Mouse (Mus musculus) thymus, postnatal 4 days (tissue): ENCODE results near the gene Ugt1a5.
A peak's percentile ranks its signal among the peaks of the same experiment; 100 is the strongest.
"Not testable (repeated sequence)": the region's sequence is repeated elsewhere in the genome, so short reads cannot be mapped to it uniquely, and the experiment has no call there.

ENCODE experiments used
- DNase-seq: peaks from one replicate; pipeline ENCODE4 v3.0.0; 2021

Gene Ugt1a5

DNA sequence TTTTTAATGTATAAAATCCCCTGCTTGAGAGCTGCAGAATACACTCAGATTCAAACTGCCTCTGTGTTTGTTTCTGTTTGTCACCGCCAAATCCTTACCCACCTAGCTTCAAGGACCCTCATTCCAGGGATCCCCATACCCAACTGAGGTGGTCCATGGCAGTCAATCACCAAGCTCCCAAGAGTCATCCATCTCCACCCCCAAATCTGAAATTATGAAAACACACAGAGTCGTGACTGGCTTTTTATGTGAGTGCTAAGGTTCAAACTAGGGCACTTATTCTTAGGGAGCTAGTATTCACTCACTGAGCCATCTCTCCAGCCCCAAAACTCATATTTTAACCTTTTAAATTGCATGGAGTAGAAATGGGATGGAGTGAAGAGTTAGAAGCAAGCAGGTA lies 59.5 kb downstream of the Ugt1a5 start:
- not testable (repeated sequence) for DNase-seq

DNA sequence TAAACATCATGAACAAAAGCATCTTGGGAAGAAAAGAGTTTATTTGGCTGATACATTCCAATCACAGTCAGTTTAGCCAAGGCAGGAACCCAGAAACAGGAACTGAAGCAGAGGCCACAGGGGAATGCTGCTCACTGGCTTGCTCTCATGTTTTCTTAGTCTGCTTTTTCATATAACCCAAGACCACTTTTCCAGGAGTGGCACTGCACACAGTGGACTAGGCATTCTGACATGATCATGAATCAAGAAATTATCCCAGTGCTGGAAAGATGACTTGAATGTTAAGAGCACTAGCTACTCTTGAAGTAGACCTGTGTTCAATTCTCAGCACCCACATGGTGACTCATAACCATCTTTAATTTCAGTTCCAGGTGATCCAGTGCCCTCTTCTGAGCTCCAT lies 59.9 kb downstream of the Ugt1a5 start:
- DNase-seq, result no peak

- no peak for DNase-seq
Measured at GRCm38 (mm10) chr1:88226670-88227379, 61.0 kb downstream of the Ugt1a5 start, which contains the start of gene Mroh2a. TSS of gene Mroh2a (plus strand) at chr1:88226986.

DNA sequence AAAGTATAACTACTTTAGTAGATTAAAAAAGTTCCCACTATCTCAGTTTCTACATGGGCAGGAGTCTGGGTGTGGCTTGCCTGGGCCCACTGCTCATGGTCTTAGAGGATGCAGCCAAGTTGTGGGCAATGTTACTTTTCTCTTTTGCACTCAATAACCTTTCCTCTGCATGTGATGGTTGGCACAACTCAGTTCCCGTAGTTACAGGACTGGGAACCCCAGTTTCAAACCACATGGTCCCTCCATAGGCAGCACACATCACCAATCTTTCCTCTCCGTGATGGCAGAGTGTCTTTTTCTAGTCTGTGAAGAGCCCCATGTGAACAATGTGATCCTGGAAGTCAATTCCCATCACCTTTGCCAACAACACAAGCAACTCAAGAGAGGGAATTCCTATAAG lies 61.7 kb downstream of the Ugt1a5 start:
- no peak for DNase-seq

- peak; percentile 9 for DNase-seq
Measured at GRCm38 (mm10) chr1:88228121-88228520, 62.3 kb downstream of the Ugt1a5 start.

- DNase-seq, result no peak
Measured at GRCm38 (mm10) chr1:88229566-88229965, 63.8 kb downstream of the Ugt1a5 start.

DNA sequence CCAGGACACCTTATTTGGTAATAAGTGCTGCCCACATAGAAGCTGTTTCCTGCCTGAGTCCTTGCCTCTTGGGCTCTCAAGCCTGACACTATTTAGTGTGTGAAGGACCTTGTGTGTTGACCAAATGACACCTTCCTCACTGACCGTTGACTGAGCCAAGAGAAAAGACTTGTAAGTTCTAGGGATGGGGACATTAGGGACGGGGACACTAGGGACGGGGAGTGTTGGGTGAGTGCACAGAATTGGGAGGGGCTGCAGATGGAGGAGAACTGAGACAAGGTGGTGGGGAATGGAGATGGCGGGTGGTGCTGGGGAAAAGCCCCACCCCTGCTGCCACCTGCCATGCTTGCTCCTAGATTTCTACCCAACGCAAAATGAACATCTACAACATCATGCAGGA lies 64.2 kb downstream of the Ugt1a5 start:
- DNase-seq, result peak; percentile 8

- DNase-seq, result peak; percentile 12
Measured at GRCm38 (mm10) chr1:88230421-88230820, 64.6 kb downstream of the Ugt1a5 start.

DNA sequence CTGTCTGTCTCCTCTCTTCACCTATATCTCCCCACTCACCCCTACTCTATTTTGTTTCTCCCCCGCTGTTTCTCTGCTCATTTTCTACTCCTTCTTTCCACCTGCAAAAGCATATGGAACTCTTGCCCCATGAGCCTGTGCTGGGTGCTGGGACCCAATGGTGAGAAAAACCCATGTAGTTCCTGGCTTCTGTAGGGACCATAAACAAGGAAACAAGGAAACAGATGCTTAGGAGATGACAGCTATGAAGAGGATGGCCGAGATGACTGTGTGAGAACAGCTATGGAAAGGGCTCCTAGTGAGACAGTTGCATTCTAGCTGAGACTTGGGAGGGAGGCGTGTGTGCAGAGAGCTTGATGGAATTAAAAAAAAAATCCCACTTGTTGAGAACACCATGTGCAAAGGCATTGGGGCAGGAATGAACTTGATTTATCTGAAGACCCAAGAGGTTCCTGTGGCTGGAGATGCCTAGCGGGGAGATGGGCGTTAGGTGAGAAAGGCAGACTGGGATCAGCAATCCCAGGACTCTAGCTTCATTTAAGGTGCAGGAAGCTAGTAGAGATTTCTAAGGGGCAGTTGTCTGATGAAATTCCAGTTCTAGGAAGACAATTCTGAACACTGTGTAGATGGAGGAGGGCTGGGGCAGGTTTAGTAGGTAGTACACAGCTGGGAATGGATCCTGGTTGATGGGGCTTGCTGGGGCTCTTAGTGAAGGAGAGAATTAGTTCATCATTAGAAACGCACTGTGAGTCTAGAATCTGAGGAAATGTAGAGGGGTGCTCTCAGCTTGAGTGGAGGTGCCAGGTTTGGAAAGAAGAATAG lies 65.4 kb downstream of the Ugt1a5 start:
- DNase-seq, result no peak

GRCm38 (mm10) chr1:88231803-88232499 lies 66.1 kb downstream of the Ugt1a5 start:
- peak; percentile 9 for DNase-seq

DNA sequence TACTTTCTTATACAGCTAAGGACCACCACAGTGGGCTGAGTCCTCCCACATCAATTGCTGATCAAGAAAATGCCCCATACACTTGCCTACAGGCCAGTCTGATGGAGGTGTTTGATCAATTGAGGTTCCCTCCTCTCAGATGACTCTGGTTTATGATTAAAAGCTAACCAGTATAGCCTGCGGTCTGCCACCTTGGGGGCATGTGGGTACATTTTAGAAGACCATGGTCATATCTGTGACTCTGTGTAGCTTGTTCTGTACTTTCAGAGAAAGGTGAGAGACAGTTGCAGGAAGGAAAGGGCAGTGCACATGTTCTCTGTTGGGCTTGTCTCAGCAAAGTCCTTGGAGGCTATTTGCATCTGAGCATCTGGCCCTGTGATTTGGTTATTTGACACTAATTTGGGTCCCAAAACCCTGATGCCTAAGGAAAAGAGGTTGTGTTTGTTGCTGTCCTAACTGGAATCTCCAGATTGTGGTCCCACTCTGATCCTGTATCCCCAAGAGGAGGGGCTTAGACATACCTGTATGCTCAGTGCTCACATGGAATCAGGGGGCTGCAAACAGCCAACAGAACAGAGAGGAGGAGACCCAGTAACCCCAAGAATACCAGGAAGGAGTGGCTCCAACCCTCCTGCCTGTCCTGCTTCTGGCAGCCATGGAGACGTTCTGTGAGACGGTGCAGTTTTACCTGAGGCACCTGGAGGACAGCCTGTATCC lies 67.0 kb downstream of the Ugt1a5 start:
- DNase-seq, result peak; percentile 12

DNA sequence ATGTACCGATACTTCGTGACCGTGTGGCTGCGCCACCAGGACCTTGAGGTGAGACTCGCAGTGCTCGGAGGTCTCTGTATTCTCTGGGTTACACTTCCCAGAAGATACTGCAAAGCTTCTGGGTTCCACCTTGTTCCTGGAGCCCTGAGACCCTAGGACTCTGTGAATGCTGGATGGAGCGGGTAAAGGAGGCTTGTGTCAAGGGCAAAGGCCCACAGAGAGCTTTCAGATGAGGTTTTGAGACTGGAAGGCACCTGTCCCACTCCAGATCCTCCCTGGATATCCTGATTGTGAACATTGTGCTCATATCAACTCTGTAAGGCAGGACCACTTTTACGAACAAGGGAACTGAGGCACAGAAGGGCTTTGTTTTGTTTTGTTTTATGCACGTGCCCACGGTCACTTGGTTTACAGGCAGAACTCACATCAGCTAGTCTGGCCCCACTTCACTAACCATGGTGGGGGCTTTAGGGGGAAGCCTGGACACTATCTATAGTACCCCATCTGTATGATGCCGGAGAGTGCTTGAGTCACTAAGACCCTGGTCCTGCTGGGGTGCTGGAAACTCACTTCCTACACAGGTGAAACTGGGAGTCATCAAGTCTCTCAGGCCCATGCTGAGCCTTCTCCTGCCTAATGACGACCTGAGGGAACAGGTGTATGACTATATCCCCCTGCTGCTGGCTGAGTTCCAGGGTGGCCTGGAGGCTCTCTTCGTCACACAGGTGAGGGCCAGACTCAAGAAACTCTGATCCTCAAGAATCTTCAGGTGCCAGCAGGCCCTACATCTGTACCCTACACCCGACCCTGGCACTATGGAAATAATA lies 67.8 kb downstream of the Ugt1a5 start:
- peak; percentile 13 for DNase-seq

- no peak for DNase-seq
Measured at GRCm38 (mm10) chr1:88234248-88234610, 68.4 kb downstream of the Ugt1a5 start.

DNA sequence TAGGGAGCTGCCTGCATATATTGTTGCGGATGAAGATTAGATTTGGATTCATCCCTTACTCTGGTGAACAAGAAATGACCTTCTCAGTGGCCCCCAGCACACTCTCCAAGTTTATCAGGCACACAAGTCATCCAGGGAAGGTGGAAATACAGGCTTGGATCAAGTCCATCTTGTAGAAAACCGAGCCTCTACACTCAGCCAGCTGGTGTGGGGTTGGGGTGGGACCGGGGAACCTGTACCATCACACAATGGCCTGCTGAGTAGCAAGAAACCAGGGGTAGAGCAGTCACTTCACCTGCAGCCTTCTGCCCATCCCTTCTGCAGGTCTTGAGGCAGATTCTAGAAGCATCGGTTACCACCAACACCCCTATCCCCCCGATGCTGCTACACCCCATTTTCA lies 68.8 kb downstream of the Ugt1a5 start:
- DNase-seq, result no peak

- no peak for DNase-seq
Measured at GRCm38 (mm10) chr1:88235046-88235893, 69.5 kb downstream of the Ugt1a5 start.

DNA sequence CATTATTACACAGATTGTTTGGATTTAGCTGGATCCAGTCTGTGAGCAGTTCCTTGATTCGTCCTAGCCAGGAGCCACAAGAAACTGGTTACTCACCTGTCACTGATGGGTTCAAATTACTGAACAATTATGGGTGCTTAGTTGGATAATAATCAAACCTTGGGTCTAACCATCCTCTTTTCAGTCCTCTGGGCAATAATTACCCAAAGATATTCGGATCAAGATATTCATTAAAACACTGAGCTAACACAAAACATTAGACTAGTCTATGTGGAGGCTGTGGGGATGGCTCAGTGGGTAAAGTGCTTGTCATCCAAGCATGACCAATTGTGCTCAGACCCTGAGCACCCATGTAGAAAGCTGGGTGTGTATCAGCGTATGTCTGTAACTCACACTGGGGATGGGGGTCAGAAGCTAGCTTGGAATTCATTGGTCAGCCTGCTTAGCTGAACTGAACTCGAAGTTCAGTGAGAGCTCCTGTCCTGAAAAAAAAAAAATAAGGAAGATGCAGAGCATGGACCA lies 70.1 kb downstream of the Ugt1a5 start:
- no peak for DNase-seq

GRCm38 (mm10) chr1:88237311-88237710 lies 71.5 kb downstream of the Ugt1a5 start:
- no peak for DNase-seq

GRCm38 (mm10) chr1:88238771-88239170 lies 73.0 kb downstream of the Ugt1a5 start:
- no peak for DNase-seq

DNA sequence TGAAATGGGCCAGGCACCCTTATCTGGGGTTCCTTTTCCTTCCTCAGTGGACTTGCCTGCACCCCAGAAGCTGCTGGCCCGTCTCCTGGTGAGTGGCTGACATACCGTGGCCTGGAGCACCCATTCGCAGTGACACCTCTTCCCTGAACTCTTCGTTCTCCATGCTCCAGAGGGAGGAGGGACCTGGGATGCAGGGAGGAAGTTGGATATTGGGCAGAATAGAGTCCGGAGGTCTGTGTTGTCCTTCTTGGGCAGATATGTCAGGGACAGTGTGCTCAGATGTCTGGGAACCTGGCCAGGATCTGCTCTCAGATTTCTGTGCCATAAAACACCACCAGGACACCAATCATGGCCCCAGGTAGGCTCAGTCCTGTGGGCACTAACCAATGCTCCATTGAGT lies 74.3 kb downstream of the Ugt1a5 start:
- DNase-seq, result no peak

- DNase-seq, result no peak
Measured at GRCm38 (mm10) chr1:88240579-88240978, 74.8 kb downstream of the Ugt1a5 start.

DNA sequence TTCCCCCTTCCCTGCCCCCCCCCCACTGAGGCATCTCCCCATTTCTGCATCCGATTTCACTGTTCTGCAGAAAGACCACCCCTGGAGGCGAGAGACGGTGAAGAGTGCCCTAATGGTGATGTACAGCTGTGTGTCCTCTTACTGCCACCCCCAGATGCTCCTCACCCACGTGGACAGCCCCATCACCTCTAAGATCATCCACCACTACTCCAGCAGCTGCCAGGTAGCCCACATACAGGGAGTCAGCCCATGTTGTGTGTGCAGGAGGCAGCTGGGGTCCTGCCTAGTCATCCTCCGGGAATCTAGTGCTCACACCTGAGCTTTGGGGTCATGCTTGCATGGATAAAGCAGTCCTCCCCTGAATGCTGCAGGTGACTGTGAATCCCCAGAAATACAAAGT lies 78.0 kb downstream of the Ugt1a5 start:
- no peak for DNase-seq
